Mouse (Mus musculus): ENCODE measurements at regions not wholly inside any gene's neighbourhood (a gene's known extent, or its start where the extent isn't known, plus 50 kb on each side); places are given as distances from the start of the nearest gene placed in this dataset.

- Histone ChIP-seq H3K4me1 (peaks cover 10% of the 10 kb centered on the region), H3K27ac (no peak overlapping the region), H3K4me3 (replicated peaks) (no peak overlapping the region), H3K9me3 (no peaks in the 10 kb centered on the region), H3K36me3 (replicated peaks) (no peaks in the 10 kb centered on the region), H3K9ac (no peak overlapping the region), H3K27me3 (no peaks in the 10 kb centered on the region), H3K4me2 (no peak overlapping the region)
- ATAC-seq (ENCODE audit: low FRiP score): peak; percentile 30; the same call in 1 of the 2 replicates
- 38% methylated on average over 8 of the region's 8 CpGs for WGBS
These were observed 199.1 kb downstream of the Klf6 start for GRCm38 (mm10) chr13:6060229-6060845.

GRCm38 (mm10) chr13:6062305-6062704, 201.0 kb downstream of the Klf6 start:
- Histone ChIP-seq H3K9me3 (no peaks in the 10 kb centered on the region), H3K36me3 (replicated peaks) (no peaks in the 10 kb centered on the region), H3K4me2 (no peak overlapping the region), H3K9ac (no peak overlapping the region), H3K27ac (no peak overlapping the region), H3K27me3 (no peaks in the 10 kb centered on the region), H3K4me1 (peaks cover 10% of the 10 kb centered on the region), H3K4me3 (replicated peaks) (no peak overlapping the region)
- no peak for ATAC-seq (ENCODE audit: low FRiP score)
- 88% methylated on average over 4 of the region's 4 CpGs for WGBS

- Histone ChIP-seq H3K27ac (no peak overlapping the region), H3K4me2 (no peak overlapping the region), H3K36me3 (replicated peaks) (no peaks in the 10 kb centered on the region), H3K9me3 (no peaks in the 10 kb centered on the region), H3K4me3 (replicated peaks) (no peak overlapping the region), H3K4me1 (peaks cover 10% of the 10 kb centered on the region), H3K27me3 (no peaks in the 10 kb centered on the region), H3K9ac (no peak overlapping the region)
- ATAC-seq (ENCODE audit: low FRiP score): no peak
- 75% methylated on average over 3 of the region's 3 CpGs for WGBS
These were observed 201.6 kb downstream of the Klf6 start for GRCm38 (mm10) chr13:6062729-6063386.

GRCm38 (mm10) chr13:6076978-6077825, 215.9 kb downstream of the Klf6 start:
- Histone ChIP-seq H3K9ac (no peak overlapping the region), H3K36me3 (replicated peaks) (no peaks in the 10 kb centered on the region), H3K27ac (no peak overlapping the region), H3K4me1 (no peaks in the 10 kb centered on the region), H3K4me2 (no peak overlapping the region), H3K9me3 (no peaks in the 10 kb centered on the region), H3K4me3 (replicated peaks) (no peak overlapping the region), H3K27me3 (no peaks in the 10 kb centered on the region)
- WGBS: 75% methylated on average over 4 of the region's 4 CpGs
- ATAC-seq (ENCODE audit: low FRiP score): no peak

GRCm38 (mm10) chr13:6085891-6086290, 224.6 kb downstream of the Klf6 start:
- H3K27ac ChIP-seq: no peak overlapping the region
- H3K27me3 ChIP-seq: no peaks in the 10 kb centered on the region
- H3K9me3 ChIP-seq: no peaks in the 10 kb centered on the region
- ATAC-seq (ENCODE audit: low FRiP score): no peak
- H3K4me1 ChIP-seq: no peaks in the 10 kb centered on the region
- no peak overlapping the region for H3K4me2 ChIP-seq
- WGBS: 88% methylated on average over 2 of the region's 2 CpGs
- H3K9ac ChIP-seq: no peak overlapping the region
- H3K4me3 ChIP-seq (replicated peaks): no peak overlapping the region
- no peaks in the 10 kb centered on the region for H3K36me3 ChIP-seq (replicated peaks)

GRCm38 (mm10) chr13:6109018-6109657, 247.9 kb downstream of the Klf6 start:
- H3K4me1 ChIP-seq: no peaks in the 10 kb centered on the region
- no peak overlapping the region for H3K4me2 ChIP-seq
- no peak overlapping the region for H3K9ac ChIP-seq
- no peak overlapping the region for H3K27ac ChIP-seq
- 84% methylated on average over 7 of the region's 7 CpGs for WGBS
- H3K36me3 ChIP-seq (replicated peaks): no peaks in the 10 kb centered on the region
- no peak for ATAC-seq (ENCODE audit: low FRiP score)
- H3K9me3 ChIP-seq: no peaks in the 10 kb centered on the region
- H3K4me3 ChIP-seq (replicated peaks): no peak overlapping the region
- no peaks in the 10 kb centered on the region for H3K27me3 ChIP-seq

- no peak overlapping the region for H3K27ac ChIP-seq
- H3K4me3 ChIP-seq (replicated peaks): no peak overlapping the region
- WGBS: 91% methylated on average over 1 of the region's 1 CpGs
- H3K4me1 ChIP-seq: no peaks in the 10 kb centered on the region
- H3K9ac ChIP-seq: no peak overlapping the region
- no peaks in the 10 kb centered on the region for H3K9me3 ChIP-seq
- no peaks in the 10 kb centered on the region for H3K36me3 ChIP-seq (replicated peaks)
- ATAC-seq (ENCODE audit: low FRiP score): no peak
- H3K4me2 ChIP-seq: no peak overlapping the region
- no peaks in the 10 kb centered on the region for H3K27me3 ChIP-seq
These were observed 258.4 kb downstream of the Klf6 start for GRCm38 (mm10) chr13:6119703-6120102.

GRCm38 (mm10) chr13:6127311-6127710, 266.0 kb downstream of the Klf6 start:
- H3K9ac ChIP-seq: no peak overlapping the region
- ATAC-seq (ENCODE audit: low FRiP score): no peak
- H3K4me3 ChIP-seq (replicated peaks): no peak overlapping the region
- WGBS: 95% methylated on average over 1 of the region's 1 CpGs
- no peaks in the 10 kb centered on the region for H3K4me1 ChIP-seq
- no peaks in the 10 kb centered on the region for H3K9me3 ChIP-seq
- H3K36me3 ChIP-seq (replicated peaks): no peaks in the 10 kb centered on the region
- H3K4me2 ChIP-seq: no peak overlapping the region
- no peak overlapping the region for H3K27ac ChIP-seq
- H3K27me3 ChIP-seq: no peaks in the 10 kb centered on the region

GRCm38 (mm10) chr13:6128903-6129302, 267.6 kb downstream of the Klf6 start:
- Histone ChIP-seq H3K27ac (no peak overlapping the region), H3K9ac (no peak overlapping the region), H3K9me3 (no peaks in the 10 kb centered on the region), H3K27me3 (no peaks in the 10 kb centered on the region), H3K36me3 (replicated peaks) (no peaks in the 10 kb centered on the region), H3K4me3 (replicated peaks) (no peak overlapping the region), H3K4me1 (no peaks in the 10 kb centered on the region), H3K4me2 (no peak overlapping the region)
- WGBS: 83% methylated on average over 1 of the region's 1 CpGs
- no peak for ATAC-seq (ENCODE audit: low FRiP score)

GRCm38 (mm10) chr13:6131363-6131762, 270.1 kb downstream of the Klf6 start:
- WGBS: 78% methylated on average over 2 of the region's 2 CpGs
- no peaks in the 10 kb centered on the region for H3K4me1 ChIP-seq
- H3K27ac ChIP-seq: no peak overlapping the region
- no peaks in the 10 kb centered on the region for H3K9me3 ChIP-seq
- no peaks in the 10 kb centered on the region for H3K27me3 ChIP-seq
- H3K4me2 ChIP-seq: no peak overlapping the region
- H3K9ac ChIP-seq: no peak overlapping the region
- H3K4me3 ChIP-seq (replicated peaks): no peak overlapping the region
- H3K36me3 ChIP-seq (replicated peaks): no peaks in the 10 kb centered on the region
- no peak for ATAC-seq (ENCODE audit: low FRiP score)

GRCm38 (mm10) chr13:6137170-6137569, 275.9 kb downstream of the Klf6 start:
- no peak overlapping the region for H3K9ac ChIP-seq
- no peaks in the 10 kb centered on the region for H3K36me3 ChIP-seq (replicated peaks)
- H3K27me3 ChIP-seq: no peaks in the 10 kb centered on the region
- no peak overlapping the region for H3K4me2 ChIP-seq
- H3K27ac ChIP-seq: no peak overlapping the region
- under 1% methylated on average over 4 of the region's 4 CpGs for WGBS
- no peaks in the 10 kb centered on the region for H3K9me3 ChIP-seq
- H3K4me1 ChIP-seq: peaks cover 7% of the 10 kb centered on the region; the same call in 1 of the 2 replicates
- no peak overlapping the region for H3K4me3 ChIP-seq (replicated peaks)
- ATAC-seq (ENCODE audit: low FRiP score): peak; percentile 60; the same call in 1 of the 2 replicates

GRCm38 (mm10) chr13:6142771-6143170, 281.5 kb downstream of the Klf6 start:
- no peak overlapping the region for H3K27ac ChIP-seq
- H3K9me3 ChIP-seq: no peaks in the 10 kb centered on the region
- H3K4me2 ChIP-seq: no peak overlapping the region
- ATAC-seq (ENCODE audit: low FRiP score): no peak
- H3K4me3 ChIP-seq (replicated peaks): no peak overlapping the region
- no peaks in the 10 kb centered on the region for H3K27me3 ChIP-seq
- H3K9ac ChIP-seq: no peak overlapping the region
- no peaks in the 10 kb centered on the region for H3K36me3 ChIP-seq (replicated peaks)
- WGBS: 79% methylated on average over 2 of the region's 2 CpGs
- H3K4me1 ChIP-seq: no peaks in the 10 kb centered on the region

Measured in forebrain, embryonic 12.5 days (tissue).